Mouse (Mus musculus): ENCODE data around the gene Hist2h3c2. TPM values are rescaled to one million over a fixed set of nuclear protein-coding genes. Genes with fewer than 3 reads are reported as not detected.
A peak's percentile ranks its signal among the peaks of the same experiment; 100 is the strongest.

The Hist2h3c2 gene
- total and polyA plus RNA-seq, 3 experiments: 1.3 to 1,173 (median 15.3) TPM

DNA sequence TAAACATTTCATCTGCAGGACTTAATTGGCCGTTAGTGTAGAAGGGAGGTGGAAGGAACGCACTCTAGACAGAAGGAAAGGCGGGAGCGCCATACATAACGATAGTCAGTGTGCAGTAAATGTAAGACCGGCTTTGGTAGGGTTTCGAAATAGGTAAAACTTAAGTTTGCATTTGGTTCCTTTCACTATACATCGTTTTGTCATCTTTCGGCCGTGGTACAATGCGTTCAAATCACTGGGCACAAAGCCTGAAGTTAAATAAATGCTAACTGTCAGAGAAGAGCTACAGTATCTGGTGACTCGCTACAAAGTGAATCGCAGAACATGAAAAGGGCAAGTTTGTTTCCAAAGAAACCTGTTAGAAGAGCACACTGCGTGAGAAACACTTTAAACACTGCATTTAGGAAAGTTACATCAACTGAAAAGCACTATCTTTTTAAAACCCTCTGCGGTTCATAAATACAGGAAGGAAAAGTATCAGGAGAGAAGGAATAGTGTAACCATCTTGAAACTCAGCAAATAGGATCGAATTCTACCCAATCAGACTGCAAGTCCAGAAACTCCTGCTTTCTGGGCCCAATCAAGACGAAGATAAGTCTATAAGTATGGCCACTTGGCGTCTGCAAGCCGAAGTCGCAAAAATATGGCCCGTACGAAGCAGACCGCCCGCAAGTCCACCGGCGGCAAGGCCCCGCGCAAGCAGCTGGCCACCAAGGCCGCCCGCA, 29.3 kb upstream of the Hist2h3c2 start, which contains the start of gene Hist2h3b (continued):
- TF ChIP-seq SIN3A (IDR thresholded peaks at IDR 0.05; ENCODE audit: low read length) (peak; percentile 78), E2F4 (IDR thresholded peaks at IDR 0.05; ENCODE audit: insufficient replicate concordance, low read depth, low read length) (no peak), CHD2 (IDR thresholded peaks at IDR 0.05; ENCODE audit: low read length) (peak; percentile 57; the same call in 1 of the 2 replicates), BHLHE40 (IDR thresholded peaks at IDR 0.05; ENCODE audit: low read depth, low read length) (no peak), TBP (conservative IDR thresholded peaks at IDR 0.05; ENCODE audit: low read depth, low read length) (peak; percentile 98), POLR2AphosphoS2 (IDR thresholded peaks at IDR 0.05; ENCODE audit: low read depth, low read length) (peak; percentile 94), NRF1 (IDR thresholded peaks at IDR 0.05; ENCODE audit: low read depth, low read length) (0 out of 2 replicates have a peak, but pooled peaks have one; percentile 10), USF1 (IDR thresholded peaks at IDR 0.05; ENCODE audit: low read depth, low read length) (no peak), USF2 (conservative IDR thresholded peaks at IDR 0.05; ENCODE audit: low read depth, low read length) (no peak), HCFC1 (IDR thresholded peaks at IDR 0.05; ENCODE audit: low read depth, low read length) (no peak; the same call in 1 of the 2 replicates), KAT2A (IDR thresholded peaks at IDR 0.05; ENCODE audit: insufficient replicate concordance, low read length) (no peak), MXI1 (IDR thresholded peaks at IDR 0.05; ENCODE audit: low read depth, low read length) (peak; percentile 55; the same call in 1 of the 2 replicates), GABPA (IDR thresholded peaks at IDR 0.05; ENCODE audit: insufficient replicate concordance, low read depth, low read length) (no peak), MAZ (IDR thresholded peaks at IDR 0.05; ENCODE audit: low read depth, low read length) (no peak), ELF1 (IDR thresholded peaks at IDR 0.05; ENCODE audit: low read depth, low read length) (0 out of 2 replicates have a peak, but pooled peaks have one; percentile 34), RAD21 (IDR thresholded peaks at IDR 0.05; ENCODE audit: low read depth, low read length) (no peak)

- Histone ChIP-seq H3K27ac (ENCODE audit: insufficient read depth, low read depth) (peak overlapping the region; percentile 96), H3K79me2 (replicated peaks; ENCODE audit: control insufficient read depth, extremely low read depth, insufficient read depth, poor library complexity, severe bottlenecking) (0 out of 2 replicates have a peak, but pooled peaks cover 10% of the 10 kb centered on the region), H3K36me3 (replicated peaks in 1 of 2; ENCODE audit: control insufficient read depth in 1 of 2, insufficient read depth in 1 of 2, low read length in 1 of 2) (no peaks in the 10 kb centered on the region), H3K4me3 (replicated peaks in 1 of 3; ENCODE audit: low read depth in 2 of 3, low read length in 2 of 3, poor library complexity in 1 of 3) (peak overlapping the region in 1 of 3 experiments; percentile 65), H3K4me2 (ENCODE audit: insufficient read depth, low read depth, poor library complexity, severe bottlenecking) (peak overlapping the region; percentile 83), H3K4me1 (ENCODE audit: control insufficient read depth in 1 of 2, insufficient read depth in 2 of 2) (peaks cover 0 to 37% of the 10 kb centered on the region in 2 experiments; a peak in 3 of 4 replicates), H3K9ac (ENCODE audit: insufficient read depth, low read depth) (peak overlapping the region; percentile 98), H3K9me3 (replicated peaks; ENCODE audit: low read length) (no peaks in the 10 kb centered on the region), H3K27me3 (replicated peaks) (no peaks in the 10 kb centered on the region)
- no peak for DNase-seq (ENCODE audit: extremely low read depth)
- in situ Hi-C loops (cut with MboI; ENCODE audit: low pct_ligation_motif_present, low pct_unique_long_range_greater_than_20kb, low sequenced_read_pairs): no loop called here
- dilution Hi-C loops (cut with MboI; ENCODE audit: extremely low pct_ligation_motif_present, extremely low pct_unique_long_range_greater_than_20kb, low sequenced_read_pairs): no loop called here
- TF ChIP-seq KAT2A (IDR thresholded peaks at IDR 0.05; ENCODE audit: insufficient replicate concordance, low read length): no peak
- no peak for TF ChIP-seq IRF4 (IDR thresholded peaks at IDR 0.05; ENCODE audit: low read depth, low read length)
- TF ChIP-seq MAX (IDR thresholded peaks at IDR 0.05; ENCODE audit: low read length): no peak
- TF ChIP-seq EP300 (IDR thresholded peaks at IDR 0.05; ENCODE audit: low read length): no peak
- TF ChIP-seq MAFK (IDR thresholded peaks at IDR 0.05; ENCODE audit: insufficient replicate concordance, low read length): no peak
- TF ChIP-seq RCOR1 (conservative IDR thresholded peaks at IDR 0.05; ENCODE audit: low read depth, low read length): no peak
- no peak for TF ChIP-seq JUND (conservative IDR thresholded peaks at IDR 0.05; ENCODE audit: low read depth, low read length)
- no peak for TF ChIP-seq GABPA (IDR thresholded peaks at IDR 0.05; ENCODE audit: insufficient replicate concordance, low read depth, low read length)
- TF ChIP-seq ZMIZ1 (IDR thresholded peaks at IDR 0.05; ENCODE audit: low read depth, low read length): no peak
- TF ChIP-seq NRF1 (IDR thresholded peaks at IDR 0.05; ENCODE audit: low read depth, low read length): no peak
- TF ChIP-seq SMC3 (IDR thresholded peaks at IDR 0.05; ENCODE audit: low read depth, low read length): no peak
- TF ChIP-seq PAX5 (IDR thresholded peaks at IDR 0.05; ENCODE audit: low read length): no peak
- TF ChIP-seq UBTF (IDR thresholded peaks at IDR 0.05; ENCODE audit: low read depth, low read length): no peak
- no peak for TF ChIP-seq ZKSCAN1 (IDR thresholded peaks at IDR 0.05; ENCODE audit: borderline replicate concordance, low read depth, low read length)
- no peak for TF ChIP-seq ELF1 (IDR thresholded peaks at IDR 0.05; ENCODE audit: low read depth, low read length)
- TF ChIP-seq ZNF384 (IDR thresholded peaks at IDR 0.05; ENCODE audit: low read depth, low read length): no peak
- TF ChIP-seq BHLHE40 (IDR thresholded peaks at IDR 0.05; ENCODE audit: low read depth, low read length): no peak
Measured at GRCm38 (mm10) chr3:96267541-96267940, 28.6 kb upstream of the Hist2h3c2 start.
